Mouse (Mus musculus): Measurements from ENCODE around the gene Zfp72.

Zfp72 gene

GRCm38 (mm10) chr13:74390371-74390990 is at the start of gene Zfp72:
Gene Zfp72 (minus strand): TSS chr13:74390836.
- DNase-seq: peak; percentile 67 to 77

DNA sequence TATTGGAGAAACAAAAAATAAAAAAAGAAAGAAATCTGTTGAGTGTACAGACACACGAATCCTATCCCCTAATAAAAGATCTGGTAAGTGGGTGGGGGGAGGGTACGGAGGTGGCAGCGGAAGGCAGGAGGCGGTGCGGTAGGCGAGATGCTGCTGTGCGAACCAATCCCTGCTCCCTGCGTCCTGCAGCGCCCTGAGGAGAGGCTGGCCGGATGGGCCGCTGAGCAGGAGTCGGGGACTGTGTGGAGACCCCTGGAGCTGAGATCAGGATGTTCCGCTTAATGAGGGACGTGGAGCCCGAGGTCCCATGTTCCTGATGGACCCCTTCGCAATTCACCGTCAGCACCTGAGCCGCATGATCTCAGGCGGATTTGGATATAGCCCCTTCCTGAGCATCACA is 49.3 kb upstream of the Zfp72 start:
- no peak for DNase-seq

GRCm38 (mm10) chr13:74399298-74399839 is 8.7 kb upstream of the Zfp72 start, which contains the start of gene Ftl1-ps1:
Gene Ftl1-ps1 (plus strand): TSS chr13:74399694.
- DNase-seq: no peak

- no peak for DNase-seq
Measured at GRCm38 (mm10) chr13:74391156-74391555, 520 bp upstream of the Zfp72 start.

- DNase-seq: no peak
Measured at GRCm38 (mm10) chr13:74389730-74390129, 906 bp downstream of the Zfp72 start.

- no peak for DNase-seq
Measured at GRCm38 (mm10) chr13:74382289-74382688, 8.3 kb downstream of the Zfp72 start.

- no peak for DNase-seq
Measured at GRCm38 (mm10) chr13:74381533-74382276, 8.9 kb downstream of the Zfp72 start.

DNA sequence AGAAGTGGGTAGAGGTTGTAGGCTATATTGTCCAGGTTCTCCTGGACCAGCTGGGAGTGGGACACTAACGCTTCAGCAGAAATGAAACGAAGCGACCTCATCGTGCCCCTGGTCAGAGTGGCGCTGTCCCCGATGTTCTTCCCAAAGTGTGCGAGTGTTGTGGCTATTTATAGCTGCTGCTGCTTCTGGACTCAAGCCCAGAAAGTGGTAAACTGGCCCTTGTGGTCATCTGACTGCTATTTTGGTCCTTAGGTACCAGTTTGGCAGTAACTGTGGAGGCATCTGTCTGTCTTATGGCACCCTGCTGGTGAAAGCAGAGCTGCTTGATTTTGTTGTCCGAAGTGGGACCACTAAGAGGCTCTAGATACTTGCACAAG is 26.8 kb downstream of the Zfp72 start, which contains the start of gene Lrrc14b:
Gene Lrrc14b (minus strand): TSS at position 147 of the 377 bp plus-strand sequence.
- DNase-seq: peak; percentile 13 to 23

- DNase-seq: peak in 1 of 2 experiments; percentile 10
Measured at GRCm38 (mm10) chr13:74363176-74363858, 27.3 kb downstream of the Zfp72 start.

DNA sequence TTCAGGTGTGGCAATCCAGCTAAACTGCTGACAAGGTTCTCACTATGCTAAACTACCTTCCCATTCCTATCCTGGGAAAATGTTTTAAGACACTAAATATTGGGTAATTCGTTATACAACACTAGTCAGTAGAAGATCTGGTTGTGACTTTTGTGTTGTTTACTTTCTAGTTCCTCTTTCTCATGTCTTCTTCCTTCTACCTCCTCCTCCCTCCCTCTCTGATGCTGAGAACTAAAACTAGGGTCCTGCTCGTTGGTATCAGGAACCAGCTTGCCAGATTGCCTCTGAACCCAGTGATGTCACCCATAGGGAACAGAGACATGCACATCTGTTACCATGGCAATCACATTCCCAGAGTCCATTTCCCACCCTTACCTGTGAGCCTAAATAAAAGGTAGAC is 28.4 kb downstream of the Zfp72 start:
- DNase-seq: no peak

GRCm38 (mm10) chr13:74356491-74356890 is 34.1 kb downstream of the Zfp72 start:
- DNase-seq: no peak

- DNase-seq: no peak
Measured at GRCm38 (mm10) chr13:74350435-74350906, 40.2 kb downstream of the Zfp72 start.

DNA sequence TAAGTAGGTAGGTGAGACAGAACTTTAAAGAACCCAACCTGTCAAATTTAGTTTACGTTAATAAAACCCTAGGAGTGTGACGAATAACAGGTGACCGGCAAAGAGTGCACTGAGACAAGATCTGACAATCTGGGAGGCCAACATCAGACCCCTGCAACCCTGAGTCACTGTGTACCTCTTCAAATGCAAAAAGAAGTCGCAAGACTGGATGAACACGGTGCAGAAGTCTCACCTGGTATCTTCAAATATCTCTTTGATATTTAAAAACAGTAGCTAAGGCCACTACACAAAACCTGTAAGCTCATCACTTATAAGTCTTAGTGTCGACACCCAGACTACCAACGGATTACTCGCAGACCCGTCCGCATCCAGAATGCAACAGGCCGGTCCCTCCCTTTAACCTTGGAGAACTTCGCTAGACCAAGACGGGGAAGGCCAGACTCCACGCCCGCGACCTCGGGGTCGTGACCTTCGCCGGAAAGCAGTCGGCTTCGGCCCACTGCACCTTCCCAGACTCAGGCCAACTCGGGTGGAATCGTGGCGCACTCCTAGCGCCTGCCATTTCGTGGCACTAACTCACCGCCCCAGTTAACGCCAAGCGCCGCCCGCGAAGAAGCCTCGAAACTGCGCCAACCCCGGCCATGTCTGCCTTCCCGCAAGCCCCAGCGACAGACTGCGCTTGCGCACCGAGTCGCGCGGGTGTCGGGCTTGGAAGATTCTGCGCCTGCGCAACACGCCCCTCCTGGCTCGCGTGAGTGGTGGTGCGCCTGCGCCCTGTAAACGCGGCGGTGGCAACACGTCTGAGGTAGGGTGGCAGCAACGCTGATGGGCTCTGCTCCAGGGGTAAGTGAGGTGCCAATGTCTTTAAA is 40.8 kb downstream of the Zfp72 start, which contains the start of the genes Sdha and Ccdc127:
Gene Sdha (minus strand): TSS at position 715 of the 869 bp plus-strand sequence.
Gene Ccdc127 (plus strand): TSS at position 744 of the 869 bp plus-strand sequence.
- peak; percentile 97 for DNase-seq

DNA sequence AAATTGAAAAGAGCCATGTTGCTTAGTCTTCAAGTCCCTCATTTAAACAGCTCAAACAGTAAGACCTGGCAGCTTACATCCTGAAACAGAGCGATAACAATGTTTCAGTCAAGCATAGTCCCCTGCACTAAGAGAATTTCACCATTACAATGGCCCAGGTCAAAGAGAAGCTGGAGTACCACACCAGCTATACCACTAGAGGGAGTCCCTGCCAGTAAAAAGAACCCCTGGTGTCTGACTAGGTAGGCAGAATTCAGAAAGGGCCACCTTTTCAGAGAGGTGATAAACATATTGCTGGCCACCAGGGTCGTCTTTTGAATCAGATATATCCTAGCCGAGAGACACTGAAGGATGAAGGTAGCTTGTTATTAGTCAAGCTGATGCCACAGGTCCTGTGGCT is 49.6 kb downstream of the Zfp72 start:
- peak in 1 of 2 experiments; percentile 16 for DNase-seq

DNA sequence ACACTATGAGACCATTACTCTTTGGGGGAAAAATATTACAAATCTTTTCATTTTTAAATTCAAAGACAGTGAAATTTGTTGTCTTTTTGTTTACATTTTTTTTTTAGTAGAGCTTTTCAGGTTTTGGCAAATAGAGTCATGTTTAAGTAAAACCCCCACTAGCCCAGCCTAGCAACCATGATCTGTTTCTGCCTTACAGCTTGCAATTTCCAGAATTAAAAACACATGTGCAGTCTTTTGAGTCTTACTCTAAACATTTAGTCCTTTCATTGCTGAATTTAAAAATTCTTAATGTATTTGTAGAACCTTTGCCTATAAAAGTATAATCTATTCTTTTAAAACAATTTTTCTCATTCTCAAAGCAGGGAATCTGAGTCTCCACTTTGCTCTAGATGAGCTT is 61.3 kb downstream of the Zfp72 start:
- DNase-seq: no peak
